Mouse (Mus musculus): ENCODE data around the gene Vmn1r6.
"Not testable (repeated sequence)": the region's sequence is repeated elsewhere in the genome, so short reads cannot be mapped to it uniquely, and the experiment has no call there.

Vmn1r6 gene

GRCm38 (mm10) chr6:56996943-56997342 is at the start of gene Vmn1r6:
Gene Vmn1r6 (plus strand): TSS chr6:56997243.
- no peak for DNase-seq

GRCm38 (mm10) chr6:56956436-56956835 is 40.6 kb upstream of the Vmn1r6 start:
- DNase-seq, result no peak

GRCm38 (mm10) chr6:56969973-56970372 is 27.1 kb upstream of the Vmn1r6 start, which contains the start of gene Vmn1r5:
Gene Vmn1r5 (plus strand): TSS chr6:56970273.
- no peak for DNase-seq

DNA sequence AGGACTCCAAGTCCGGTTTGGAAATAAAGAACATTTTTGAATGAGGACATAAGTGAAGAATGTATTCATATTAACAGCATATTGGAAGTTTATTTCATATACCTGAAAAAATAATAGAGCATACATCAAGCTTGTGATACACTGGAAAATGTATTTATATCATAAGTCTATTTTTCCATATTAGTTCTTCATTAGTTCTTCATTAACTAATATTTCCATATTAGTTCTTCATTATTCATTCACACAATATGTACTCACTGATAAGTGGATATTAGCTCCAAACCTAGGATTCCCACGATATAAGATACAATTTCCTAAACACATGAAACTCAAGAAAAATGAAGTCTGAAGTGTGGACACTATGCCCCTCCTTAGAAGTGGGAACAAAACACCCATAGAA is 28.2 kb downstream of the Vmn1r6 start, which contains the start of gene Vmn1r7:
TSS of gene Vmn1r7 (minus strand) at position 101 of the 400 bp plus-strand sequence.
- DNase-seq, result not testable (repeated sequence)

- no peak for DNase-seq
Observed at GRCm38 (mm10) chr6:57031984-57032383, 34.9 kb downstream of the Vmn1r6 start, which contains the start of gene Vmn1r8. Gene Vmn1r8 (plus strand): TSS chr6:57032284.

DNA sequence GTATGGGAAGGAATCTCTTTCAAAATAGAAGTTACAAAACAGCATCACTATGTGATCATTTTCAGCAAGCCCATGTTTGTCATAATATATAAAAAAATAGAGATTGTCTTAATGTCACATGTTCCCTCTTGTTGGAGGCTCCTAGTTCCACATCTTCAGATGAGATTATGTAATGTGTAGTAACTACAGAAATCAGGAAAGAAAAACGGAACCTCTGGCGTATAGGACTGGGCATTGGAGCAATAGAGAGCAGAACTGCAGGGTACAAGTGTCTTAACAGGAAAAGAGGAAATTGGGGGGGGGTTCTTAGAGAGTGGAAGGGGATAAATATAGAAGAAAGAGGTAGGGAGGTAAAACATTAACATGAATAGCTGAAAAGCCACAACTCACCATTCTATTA is 37.6 kb downstream of the Vmn1r6 start:
- DNase-seq, result no peak

Measured in thymus, postnatal 14 days (tissue).